Mouse (Mus musculus) left cerebral cortex, adult 18-20 months (tissue): Measurements from ENCODE around the gene Gm14399. TPM values are rescaled to one million over a fixed set of nuclear protein-coding genes. Genes with fewer than 3 reads are reported as not detected.
A peak's percentile ranks its signal among the peaks of the same experiment; 100 is the strongest.
"Not testable (repeated sequence)": the region's sequence is repeated elsewhere in the genome, so short reads cannot be mapped to it uniquely, and the experiment has no call there.

Experiments
- DNase-seq, 2 experiments: peaks; one replicate each; pipeline ENCODE4 v3.0.0; 2021 to 2022; ENCODE audit warnings: low spot score in 2 of 2, mixed read lengths in 1 of 2
- long read RNA-seq, 2 experiments: library from polyadenylated mRNA; stranded (forward); transcript quantifications; one replicate each; pipeline ENCODE4 v2.0.0; 2021
- total RNA-seq, 2 experiments: library from RNA; stranded (reverse); gene quantifications; 2 replicates each; pipeline ENCODE4 v1.2.3; 2021

Gm14399 gene
- 10 to 100 TPM; 19.0 to 20.1 TPM for total RNA-seq
- long read RNA-seq, experiment 1, partial matches to known transcripts = 1 of 9 reads
- long read RNA-seq, experiment 1, other reads (novel, unspliced or antisense) = 4 of 9 reads
- long read RNA-seq, experiment 2, partial matches to known transcripts = 1 of 6 reads
- long read RNA-seq, experiment 2, other reads (novel, unspliced or antisense) = 3 of 6 reads

GRCm38 (mm10) chr2:175141993-175142295 is at the start of gene Gm14399:
Gm14399 (minus strand) TSS chr2:175142012.
- DNase-seq = not testable (repeated sequence)

GRCm38 (mm10) chr2:175179008-175179407 is 37.2 kb upstream of the Gm14399 start:
- DNase-seq = not testable (repeated sequence)

- DNase-seq = no peak
Measured at GRCm38 (mm10) chr2:175176312-175176711, 34.5 kb upstream of the Gm14399 start.

- DNase-seq = not testable (repeated sequence)
Measured at GRCm38 (mm10) chr2:175175401-175176180, 33.8 kb upstream of the Gm14399 start, which contains the start of gene Gm14443. Gm14443 (minus strand) TSS chr2:175175871.

GRCm38 (mm10) chr2:175174058-175174457 is 32.2 kb upstream of the Gm14399 start:
- DNase-seq = not testable (repeated sequence)

- DNase-seq = not testable (repeated sequence)
Measured at GRCm38 (mm10) chr2:175172906-175173595, 31.2 kb upstream of the Gm14399 start.

- DNase-seq = no peak
Measured at GRCm38 (mm10) chr2:175172123-175172522, 30.3 kb upstream of the Gm14399 start.

GRCm38 (mm10) chr2:175166870-175167269 is 25.1 kb upstream of the Gm14399 start:
- not testable (repeated sequence) for DNase-seq

- not testable (repeated sequence) for DNase-seq
Measured at GRCm38 (mm10) chr2:175165110-175165509, 23.3 kb upstream of the Gm14399 start.

- not testable (repeated sequence) for DNase-seq
Measured at GRCm38 (mm10) chr2:175161438-175161837, 19.6 kb upstream of the Gm14399 start.

- no peak for DNase-seq
Measured at GRCm38 (mm10) chr2:175158642-175159041, 16.8 kb upstream of the Gm14399 start.

GRCm38 (mm10) chr2:175156696-175157095 is 14.9 kb upstream of the Gm14399 start:
- no peak for DNase-seq

- DNase-seq = peak; percentile 10 to 22
Measured at GRCm38 (mm10) chr2:175141118-175141992, 457 bp downstream of the Gm14399 start.

- DNase-seq = not testable (repeated sequence)
Measured at GRCm38 (mm10) chr2:175140624-175141023, 1.2 kb downstream of the Gm14399 start.

Other genes starting within 250 kb of the Gm14399 start
- 1 to 10 TPM; 1.1 to 2.0 TPM for gene Gm14444, start 131.8 kb downstream of the Gm14399 start, total RNA-seq
- gene Gm14393, start 74.2 kb downstream of the Gm14399 start, total RNA-seq = 1 to 10 TPM in 1 of 2 experiments, under 1 TPM in 1; 0.84 to 1.4 TPM
- 1 to 10 TPM; 5.4 to 5.6 TPM for gene Gm14443, start 33.9 kb upstream of the Gm14399 start, total RNA-seq
- gene Gm14391, start 64.9 kb upstream of the Gm14399 start, total RNA-seq = 100 to 1,000 TPM in 1 of 2 experiments, 10 to 100 TPM in 1; 90.2 to 102 TPM
- 10 to 100 TPM in 1 of 2 experiments, not detected in 1; 15.3 TPM for gene Gm14440, start 133.1 kb upstream of the Gm14399 start, total RNA-seq
- 10 to 100 TPM; 59.3 to 70.6 TPM for gene Gm4631, start 196.2 kb upstream of the Gm14399 start, total RNA-seq
- gene Zfp968, start 230.4 kb upstream of the Gm14399 start, total RNA-seq = 1 to 10 TPM; 6.6 to 7.0 TPM